Mouse (Mus musculus): ENCODE results near the gene Use1. TPM values are rescaled to one million over a fixed set of nuclear protein-coding genes. Genes with fewer than 3 reads are reported as not detected.
A peak's percentile ranks its signal among the peaks of the same experiment; 100 is the strongest.

Use1 gene
- polyA plus RNA-seq, 1 experiment from 2014 or later, result 98.4 TPM

DNA sequence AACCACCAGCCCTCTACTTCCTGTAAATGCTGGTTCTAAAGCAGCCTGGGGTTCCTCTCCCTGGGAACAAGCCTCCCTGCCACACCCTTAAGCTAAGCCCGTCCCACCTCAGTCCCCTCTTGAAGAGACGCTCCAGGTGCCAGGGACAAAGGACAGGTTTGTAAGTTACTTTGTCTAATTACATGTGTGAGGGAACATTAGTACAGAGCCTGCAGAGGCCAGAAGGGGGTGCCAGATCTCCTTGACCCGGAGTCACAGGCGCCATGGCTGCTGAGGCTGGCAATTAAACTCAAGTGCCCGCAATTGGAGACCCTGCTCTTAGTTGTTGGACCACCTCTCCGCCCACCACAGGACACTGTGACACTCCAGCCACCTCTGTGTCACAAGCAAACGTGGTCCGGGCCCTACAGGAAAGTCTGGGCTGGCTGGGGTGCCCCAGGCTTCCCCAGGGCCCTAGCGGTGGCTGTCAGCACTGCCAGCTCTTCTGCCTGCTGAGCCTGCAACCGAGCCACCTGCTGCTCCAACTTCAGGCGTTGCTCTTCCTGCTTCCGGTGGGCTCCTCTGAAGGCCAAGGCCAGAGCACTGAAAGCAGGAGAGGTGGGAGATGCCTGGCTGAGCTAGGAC is 18.7 kb downstream of the Use1 start:
- WGBS, result 70% methylated on average over 12 of the region's 12 CpGs
- Histone ChIP-seq H3K4me2 (replicated peaks; ENCODE audit: low read depth) (no peak overlapping the region), H3K27me3 (replicated peaks; ENCODE audit: control insufficient read depth, insufficient read depth, low read length) (no peaks in the 10 kb centered on the region), H3K36me3 (ENCODE audit: control insufficient read depth, insufficient read depth) (no peaks in the 10 kb centered on the region), H3K4me3 (ENCODE audit: low read depth, low read length) (no peak overlapping the region), H3K4me1 (replicated peaks; ENCODE audit: control insufficient read depth, insufficient read depth, low read length) (peaks cover 8% of the 10 kb centered on the region), H3K27ac (ENCODE audit: low read depth, low read length) (no peak overlapping the region), H3K9ac (ENCODE audit: low read depth, low read length) (no peak overlapping the region), H3K9me3 (ENCODE audit: control insufficient read depth) (no peaks in the 10 kb centered on the region)
- ATAC-seq, result no peak
- TF ChIP-seq CTCF (IDR thresholded peaks at IDR 0.05; ENCODE audit: low read depth), result peak; percentile 56

DNA sequence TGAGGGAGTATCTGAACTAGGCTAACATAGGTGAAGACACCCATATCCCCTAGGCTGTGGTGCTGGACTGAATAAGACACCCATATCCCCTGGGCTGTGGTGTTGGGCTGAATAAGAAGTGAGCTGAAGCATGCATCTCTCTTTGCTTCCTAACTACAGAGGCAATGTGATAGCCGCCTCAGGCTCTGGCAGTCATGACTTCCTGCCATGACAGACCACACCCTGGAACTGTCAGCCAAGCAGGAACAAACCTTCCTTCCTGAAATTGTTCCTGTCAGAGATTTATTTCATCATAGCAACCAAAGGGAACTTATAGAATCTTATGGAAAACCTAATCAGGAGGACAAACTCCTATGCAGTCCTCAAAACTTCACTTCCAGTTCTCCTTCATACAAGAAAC is 21.6 kb downstream of the Use1 start:
- Histone ChIP-seq H3K27ac (ENCODE audit: low read depth, low read length) (no peak overlapping the region), H3K9ac (ENCODE audit: low read depth, low read length) (no peak overlapping the region), H3K9me3 (ENCODE audit: control insufficient read depth) (no peaks in the 10 kb centered on the region), H3K27me3 (replicated peaks; ENCODE audit: control insufficient read depth, insufficient read depth, low read length) (no peaks in the 10 kb centered on the region), H3K4me1 (replicated peaks; ENCODE audit: control insufficient read depth, insufficient read depth, low read length) (peaks cover 5% of the 10 kb centered on the region), H3K4me3 (ENCODE audit: low read depth, low read length) (no peak overlapping the region), H3K4me2 (replicated peaks; ENCODE audit: low read depth) (no peak overlapping the region), H3K36me3 (ENCODE audit: control insufficient read depth, insufficient read depth) (no peaks in the 10 kb centered on the region)
- 48% methylated on average over 1 of the region's 1 CpGs for WGBS
- ATAC-seq, result no peak
- no peak for TF ChIP-seq CTCF (IDR thresholded peaks at IDR 0.05; ENCODE audit: low read depth)

DNA sequence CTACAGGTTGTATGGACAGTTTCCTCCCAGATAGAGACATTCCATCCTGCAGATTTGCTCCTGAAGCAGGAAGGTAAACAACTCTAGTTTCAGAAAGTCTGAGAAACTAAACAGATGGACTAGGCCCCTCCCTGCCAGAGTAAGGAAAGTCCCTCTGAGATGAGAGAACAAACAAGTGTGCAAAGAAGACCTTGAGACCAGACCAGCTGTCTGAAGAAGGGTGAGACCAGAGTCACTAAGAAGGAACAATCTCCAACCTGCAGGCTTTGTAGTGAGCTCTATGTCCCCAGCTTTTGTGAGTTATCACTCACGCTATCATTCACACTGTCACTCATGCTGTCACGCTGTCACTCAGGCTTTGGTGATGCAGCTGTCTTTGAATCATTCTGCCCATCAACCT is 25.0 kb downstream of the Use1 start:
- 95% methylated on average over 2 of the region's 2 CpGs for WGBS
- no peak overlapping the region for H3K27ac ChIP-seq (ENCODE audit: low read depth, low read length)

DNA sequence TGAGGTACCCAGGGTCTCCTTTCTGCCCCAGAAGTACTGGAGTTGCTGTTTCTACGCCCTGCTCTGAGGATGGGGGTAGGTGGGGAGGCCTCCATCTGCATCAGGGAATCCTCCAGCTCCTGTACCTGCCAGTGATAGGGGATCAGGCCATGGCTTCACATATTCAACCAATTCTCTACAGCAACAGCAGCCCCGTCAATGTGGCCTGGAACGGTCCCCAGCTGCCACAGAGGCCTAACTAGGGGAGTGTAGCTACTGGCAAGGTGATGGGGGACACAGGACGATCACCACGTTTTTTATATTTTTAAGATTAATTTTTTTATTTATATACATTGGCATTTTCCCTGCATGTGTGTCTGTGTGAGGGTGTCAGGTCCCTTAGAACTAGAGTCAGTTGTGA is 25.7 kb downstream of the Use1 start:
- H3K9ac ChIP-seq (ENCODE audit: low read depth, low read length), result no peak overlapping the region
- H3K4me3 ChIP-seq (ENCODE audit: low read depth, low read length), result no peak overlapping the region
- TF ChIP-seq CTCF (IDR thresholded peaks at IDR 0.05; ENCODE audit: low read depth), result no peak
- whole genome bisulfite sequencing, result 79% methylated on average over 5 of the region's 5 CpGs
- H3K27ac ChIP-seq (ENCODE audit: low read depth, low read length), result no peak overlapping the region
- H3K27me3 ChIP-seq (replicated peaks; ENCODE audit: control insufficient read depth, insufficient read depth, low read length), result no peaks in the 10 kb centered on the region
- no peak overlapping the region for H3K4me2 ChIP-seq (replicated peaks; ENCODE audit: low read depth)
- no peaks in the 10 kb centered on the region for H3K9me3 ChIP-seq (ENCODE audit: control insufficient read depth)
- no peak for ATAC-seq
- H3K36me3 ChIP-seq (ENCODE audit: control insufficient read depth, insufficient read depth), result no peaks in the 10 kb centered on the region
- H3K4me1 ChIP-seq (replicated peaks; ENCODE audit: control insufficient read depth, insufficient read depth, low read length), result 0 out of 2 replicates have a peak, but pooled peaks cover 1% of the 10 kb centered on the region

More for the DNA sequence above, 25.0 kb downstream of the Use1 start:
- no peak overlapping the region for H3K4me3 ChIP-seq (ENCODE audit: low read depth, low read length)
- no peaks in the 10 kb centered on the region for H3K27me3 ChIP-seq (replicated peaks; ENCODE audit: control insufficient read depth, insufficient read depth, low read length)
- H3K36me3 ChIP-seq (ENCODE audit: control insufficient read depth, insufficient read depth), result no peaks in the 10 kb centered on the region
- ATAC-seq, result no peak
- no peak overlapping the region for H3K4me2 ChIP-seq (replicated peaks; ENCODE audit: low read depth)
- TF ChIP-seq CTCF (IDR thresholded peaks at IDR 0.05; ENCODE audit: low read depth), result no peak
- no peaks in the 10 kb centered on the region for H3K9me3 ChIP-seq (ENCODE audit: control insufficient read depth)
- H3K9ac ChIP-seq (ENCODE audit: low read depth, low read length), result no peak overlapping the region
- no peaks in the 10 kb centered on the region for H3K4me1 ChIP-seq (replicated peaks; ENCODE audit: control insufficient read depth, insufficient read depth, low read length)

DNA sequence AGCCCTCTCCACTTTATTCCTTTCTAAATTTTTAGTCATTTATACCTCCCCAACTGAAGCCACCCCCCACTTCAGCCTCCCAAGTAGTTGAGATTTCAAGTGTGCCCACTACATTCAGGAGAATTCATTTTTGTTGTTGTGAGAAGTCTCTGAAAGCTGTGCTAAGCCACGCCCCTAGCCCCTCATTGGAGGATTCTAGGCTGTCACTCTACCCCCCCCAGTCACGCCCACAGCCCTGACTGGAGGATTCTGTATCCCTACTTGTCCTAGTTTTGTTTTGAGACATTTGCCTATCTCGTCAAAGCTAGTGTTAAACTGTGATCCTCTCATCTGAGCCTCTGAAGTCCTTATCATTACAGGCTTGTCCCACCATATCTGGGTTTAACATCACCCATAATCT is 26.2 kb downstream of the Use1 start:
- H3K9ac ChIP-seq (ENCODE audit: low read depth, low read length), result no peak overlapping the region

DNA sequence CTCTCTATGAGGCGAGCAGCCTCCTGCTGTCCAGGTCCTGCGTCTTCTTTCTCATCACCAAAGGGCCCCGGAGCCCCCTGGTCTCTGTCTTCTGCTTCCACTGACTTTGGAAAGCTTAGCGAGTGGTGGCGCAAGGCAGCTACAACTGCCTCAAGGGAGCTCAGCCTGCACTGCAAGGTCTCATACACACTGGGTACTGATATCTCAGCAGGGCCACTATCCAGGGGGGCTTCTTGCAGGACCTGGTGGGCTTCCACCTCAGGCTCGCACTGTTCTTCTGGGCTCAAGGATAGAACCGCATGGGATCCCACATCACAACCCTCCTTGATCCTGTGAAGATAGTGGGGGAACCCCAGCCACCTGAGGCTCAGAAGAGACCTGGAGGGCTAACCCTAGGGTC is 27.8 kb downstream of the Use1 start:
- TF ChIP-seq CTCF (IDR thresholded peaks at IDR 0.05; ENCODE audit: low read depth), result no peak
- no peak for ATAC-seq
- peaks cover 11% of the 10 kb centered on the region for H3K36me3 ChIP-seq (ENCODE audit: control insufficient read depth, insufficient read depth)
- H3K27me3 ChIP-seq (replicated peaks; ENCODE audit: control insufficient read depth, insufficient read depth, low read length), result no peaks in the 10 kb centered on the region
- H3K9ac ChIP-seq (ENCODE audit: low read depth, low read length), result no peak overlapping the region
- H3K9me3 ChIP-seq (ENCODE audit: control insufficient read depth), result no peaks in the 10 kb centered on the region
- no peak overlapping the region for H3K4me2 ChIP-seq (replicated peaks; ENCODE audit: low read depth)
- WGBS, result 81% methylated on average over 7 of the region's 7 CpGs
- no peak overlapping the region; the same call in 1 of the 2 replicates for H3K4me3 ChIP-seq (ENCODE audit: low read depth, low read length)
- H3K27ac ChIP-seq (ENCODE audit: low read depth, low read length), result no peak overlapping the region
- 0 out of 2 replicates have a peak, but pooled peaks cover 5% of the 10 kb centered on the region for H3K4me1 ChIP-seq (replicated peaks; ENCODE audit: control insufficient read depth, insufficient read depth, low read length)

More for the DNA sequence above, 26.2 kb downstream of the Use1 start:
- TF ChIP-seq CTCF (IDR thresholded peaks at IDR 0.05; ENCODE audit: low read depth), result no peak
- Histone ChIP-seq H3K9me3 (ENCODE audit: control insufficient read depth) (no peaks in the 10 kb centered on the region), H3K4me2 (replicated peaks; ENCODE audit: low read depth) (0 out of 2 replicates have a peak overlapping the region, but pooled peaks have one; percentile 7), H3K27ac (ENCODE audit: low read depth, low read length) (no peak overlapping the region), H3K27me3 (replicated peaks; ENCODE audit: control insufficient read depth, insufficient read depth, low read length) (no peaks in the 10 kb centered on the region), H3K4me1 (replicated peaks; ENCODE audit: control insufficient read depth, insufficient read depth, low read length) (0 out of 2 replicates have a peak, but pooled peaks cover 5% of the 10 kb centered on the region), H3K4me3 (ENCODE audit: low read depth, low read length) (no peak overlapping the region), H3K36me3 (ENCODE audit: control insufficient read depth, insufficient read depth) (no peaks in the 10 kb centered on the region)
- ATAC-seq, result no peak
- 20% methylated on average over 3 of the region's 3 CpGs for WGBS

Measured in intestine, postnatal 0 days (tissue).